Comparison of ENCODE assay signal across 25 mouse cellular contexts in the genomic region with DNA sequence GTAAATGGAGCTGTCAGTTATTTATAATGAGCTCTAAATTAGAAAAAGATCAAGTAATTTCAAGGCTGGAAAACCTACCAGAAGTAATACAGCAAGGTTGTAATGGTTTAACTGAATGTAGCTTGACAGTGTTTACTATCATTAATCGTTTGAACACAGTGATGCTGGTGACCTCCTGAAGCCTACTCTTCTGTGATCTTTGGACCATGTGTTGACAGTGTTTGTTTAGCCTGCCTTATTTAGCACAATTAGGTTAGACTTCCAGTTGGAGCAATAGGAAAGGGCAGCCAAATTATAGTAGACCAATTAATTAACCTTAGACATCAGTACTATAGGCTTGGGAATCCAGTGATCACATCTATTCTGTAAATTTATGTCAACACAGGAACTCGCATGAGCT.
A peak's percentile ranks its signal among the peaks of the same experiment; 100 is the strongest.
DNase-seq lines count a peak whose midpoint lies in the region; ATAC-seq and TF ChIP-seq lines count a peak whose summit lies in the region.
"Had no signal": no experiment of that assay in that cellular context is flagged by ENCODE, and none has a peak within 500 bp of the region (broad histone marks: within the 10 kb centered on the region; RNA-seq: fewer than 3 reads in every experiment).

No protein-coding gene starts in this region.

- no peaks in the 10 kb centered on the region for H3K36me3 ChIP-seq in forebrain, embryonic 14.5 days (ENCODE audit: control insufficient read depth, insufficient read depth, low read length)
- no peaks in the 10 kb centered on the region for H3K36me3 ChIP-seq in forebrain, embryonic 11.5 days (ENCODE audit: control insufficient read depth, insufficient read depth, low read length)
- H3K36me3 ChIP-seq in liver, adult 2 months (ENCODE audit: control insufficient read depth, insufficient read depth, low read length) = no peaks in the 10 kb centered on the region
- H3K36me3 ChIP-seq in liver, embryonic 11.5 days (ENCODE audit: control insufficient read depth, insufficient read depth, low read length) = no peaks in the 10 kb centered on the region
- peaks cover 9% of the 10 kb centered on the region; the same call in 1 of the 2 replicates for H3K36me3 ChIP-seq in liver, embryonic 13.5 days

- H3K79me2 ChIP-seq in liver, adult 2 months (ENCODE audit: control insufficient read depth, insufficient read depth, low read length) = peaks cover 3% of the 10 kb centered on the region; the same call in 1 of the 2 replicates

- 46% methylated on average over 2 of the region's 2 CpGs for WGBS in forebrain, embryonic 14.5 days
- WGBS in forebrain, embryonic 11.5 days = 69% methylated on average over 2 of the region's 2 CpGs
- 20% methylated on average over 2 of the region's 2 CpGs for WGBS in liver, adult 2 months
- 74% methylated on average over 2 of the region's 2 CpGs for WGBS in liver, embryonic 11.5 days
- WGBS in liver, embryonic 13.5 days (ENCODE audit: insufficient replicate concordance) = 79% methylated on average over 2 of the region's 2 CpGs

- H3K9me3 ChIP-seq in forebrain, embryonic 14.5 days (replicated peaks; ENCODE audit: control insufficient read depth, low read length) = no peaks in the 10 kb centered on the region
- no peaks in the 10 kb centered on the region for H3K9me3 ChIP-seq in forebrain, embryonic 11.5 days (ENCODE audit: control insufficient read depth, low read length)
- no peaks in the 10 kb centered on the region for H3K9me3 ChIP-seq in liver, embryonic 11.5 days (ENCODE audit: control insufficient read depth, low read length)
- H3K9me3 ChIP-seq in liver, embryonic 13.5 days (replicated peaks) = no peaks in the 10 kb centered on the region
- H3K9me3 ChIP-seq: embryonic facial prominence, embryonic 10.5 days; embryonic facial prominence, embryonic 13.5 days had no signal

- H3K4me1 ChIP-seq in forebrain, embryonic 14.5 days (ENCODE audit: control insufficient read depth, insufficient read depth, low read length) = 0 out of 2 replicates have a peak, but pooled peaks cover 3% of the 10 kb centered on the region
- no peaks in the 10 kb centered on the region for H3K4me1 ChIP-seq in forebrain, embryonic 11.5 days (replicated peaks; ENCODE audit: control insufficient read depth, insufficient read depth, low read length)
- peaks cover 16% of the 10 kb centered on the region for H3K4me1 ChIP-seq in liver, adult 2 months (ENCODE audit: control insufficient read depth, insufficient read depth, low read length)
- no peaks in the 10 kb centered on the region for H3K4me1 ChIP-seq in liver, embryonic 11.5 days (replicated peaks; ENCODE audit: control insufficient read depth, insufficient read depth, low read length)
- H3K4me1 ChIP-seq in liver, embryonic 13.5 days (replicated peaks) = peaks cover 9% of the 10 kb centered on the region; the same call in 1 of the 2 replicates
- H3K4me1 ChIP-seq: embryonic facial prominence, embryonic 10.5 days; embryonic facial prominence, embryonic 13.5 days had no signal

- no peak overlapping the region for H3K27ac ChIP-seq in forebrain, embryonic 14.5 days (ENCODE audit: low read depth, low read length)
- no peak overlapping the region for H3K27ac ChIP-seq in forebrain, embryonic 11.5 days (ENCODE audit: low read depth, low read length)
- H3K27ac ChIP-seq in gastrocnemius, adult 2 months = peak overlapping the region; percentile 3; the same call in 1 of the 2 replicates
- H3K27ac ChIP-seq in liver, adult 2 months (replicated peaks; ENCODE audit: insufficient read depth, low read depth, low read length) = peak overlapping the region; percentile 46
- no peak overlapping the region for H3K27ac ChIP-seq in liver, embryonic 11.5 days (ENCODE audit: low read depth, low read length)
- H3K27ac ChIP-seq in liver, embryonic 13.5 days = no peak overlapping the region
- H3K27ac ChIP-seq: embryonic facial prominence, embryonic 10.5 days; embryonic facial prominence, embryonic 13.5 days; hindbrain, embryonic 14.5 days; hindbrain, postnatal 0 days had no signal

- intact Hi-C loops in gastrocnemius, adult 2 months (cut with DNase I) = no loop called here
- intact Hi-C loops in gastrocnemius, postnatal 14 days (cut with DNase I; ENCODE audit: low total_unique reads) = loop anchor here (10.0 kb wide), 1 partner anchor 67 kb away; a partner anchor contains a TSS

- H3K4me2 ChIP-seq in forebrain, embryonic 14.5 days (ENCODE audit: low read length) = no peak overlapping the region
- no peak overlapping the region for H3K4me2 ChIP-seq in forebrain, embryonic 11.5 days (ENCODE audit: low read depth, low read length, severe bottlenecking)
- no peak overlapping the region for H3K4me2 ChIP-seq in liver, embryonic 11.5 days
- H3K4me2 ChIP-seq in liver, embryonic 13.5 days = no peak overlapping the region
- H3K4me2 ChIP-seq: embryonic facial prominence, embryonic 13.5 days; heart, embryonic 11.5 days; hindbrain, embryonic 14.5 days had no signal

- ATAC-seq in forebrain, embryonic 14.5 days = no peak
- ATAC-seq in forebrain, embryonic 11.5 days (replicated peaks; ENCODE audit: low FRiP score) = no peak
- no peak for ATAC-seq in liver, embryonic 11.5 days (replicated peaks; ENCODE audit: low FRiP score)
- 0 out of 2 replicates have a peak, but pooled peaks have one; percentile 39 for ATAC-seq in liver, embryonic 13.5 days (ENCODE audit: low read depth)
- ATAC-seq: activated CD4-positive, CD25-positive, alpha-beta regulatory T cell, adult 4 months; hindbrain, postnatal 0 days; inflammation-experienced regulatory T-cells, adult 6 months had no signal

- H3K4me3 ChIP-seq in forebrain, embryonic 14.5 days (ENCODE audit: low read depth, low read length) = no peak overlapping the region
- H3K4me3 ChIP-seq in forebrain, embryonic 11.5 days (ENCODE audit: low read depth, low read length) = no peak overlapping the region
- H3K4me3 ChIP-seq in gastrocnemius, adult 2 months = no peak overlapping the region
- H3K4me3 ChIP-seq in liver, adult 2 months (ENCODE audit: insufficient read depth, low read depth, low read length) = no peak overlapping the region
- no peak overlapping the region for H3K4me3 ChIP-seq in liver, embryonic 11.5 days (ENCODE audit: low read depth, low read length)
- H3K4me3 ChIP-seq in liver, embryonic 13.5 days (replicated peaks) = no peak overlapping the region
- H3K4me3 ChIP-seq: embryonic facial prominence, embryonic 10.5 days; embryonic facial prominence, embryonic 13.5 days; erythroblast, embryonic 14.5 days had no signal

- DNase-seq in forebrain, embryonic 14.5 days (ENCODE audit: low spot score) = peak; percentile 14
- DNase-seq in forebrain, embryonic 11.5 days (ENCODE audit: low spot score) = no peak
- DNase-seq in gastrocnemius, adult 2 months = no peak
- DNase-seq in gastrocnemius, postnatal 14 days = no peak
- peak; percentile 97 for DNase-seq in liver, adult 2 months (ENCODE audit: extremely low read depth, low read depth, low spot score)
- DNase-seq in liver, embryonic 11.5 days (ENCODE audit: low spot score) = no peak
- no peak for DNase-seq in liver, embryonic 13.5 days
- no peak for DNase-seq in right cerebral cortex, postnatal 4 days
- DNase-seq: adrenal gland, adult 8-10 months; adrenal gland, postnatal 25 days; cerebellum, adult 11-12 months; cerebellum, adult 8-10 months; cerebellum, postnatal 10 days; cerebellum, postnatal 36 days; embryo, embryonic 11 days; gastrocnemius, postnatal 10 days; heart, adult 11 months had no signal

- no peak overlapping the region for H3K9ac ChIP-seq in forebrain, embryonic 14.5 days (ENCODE audit: low read length)
- no peak overlapping the region for H3K9ac ChIP-seq in forebrain, embryonic 11.5 days (ENCODE audit: low read length)
- H3K9ac ChIP-seq in liver, adult 2 months (ENCODE audit: low read depth, low read length) = no peak overlapping the region
- H3K9ac ChIP-seq in liver, embryonic 11.5 days (ENCODE audit: low read depth, low read length) = no peak overlapping the region
- H3K9ac ChIP-seq in liver, embryonic 13.5 days = no peak overlapping the region
- H3K9ac ChIP-seq: embryonic facial prominence, embryonic 13.5 days; hindbrain, embryonic 14.5 days had no signal

- TF ChIP-seq CTCF in gastrocnemius, adult 2 months (IDR thresholded peaks at IDR 0.05) = no peak
- TF ChIP-seq CTCF in liver, adult 2 months (IDR thresholded peaks at IDR 0.05; ENCODE audit: low read depth, low read length) = no peak

- H3K27me3 ChIP-seq in forebrain, embryonic 14.5 days (replicated peaks; ENCODE audit: control insufficient read depth, insufficient read depth, low read length) = no peaks in the 10 kb centered on the region
- H3K27me3 ChIP-seq in forebrain, embryonic 11.5 days (ENCODE audit: control insufficient read depth, insufficient read depth, low read length) = no peaks in the 10 kb centered on the region
- H3K27me3 ChIP-seq in liver, adult 2 months (ENCODE audit: control insufficient read depth, insufficient read depth, low read length) = no peaks in the 10 kb centered on the region
- no peaks in the 10 kb centered on the region for H3K27me3 ChIP-seq in liver, embryonic 11.5 days (replicated peaks; ENCODE audit: control insufficient read depth, insufficient read depth, low read length)
- no peaks in the 10 kb centered on the region for H3K27me3 ChIP-seq in liver, embryonic 13.5 days
- H3K27me3 ChIP-seq: embryonic facial prominence, embryonic 13.5 days had no signal

- TF ChIP-seq POLR2A in liver, adult 2 months (IDR thresholded peaks at IDR 0.05; ENCODE audit: extremely low read depth, insufficient read depth, low read length) = no peak

Comparison
In these comparisons a context has a peak if more than half of its experiments do, and no peak if none do; other contexts are left out.
1. DNase-seq: peak in forebrain, embryonic 14.5 days (single experiment) and liver, adult 2 months (single experiment); none in forebrain, embryonic 11.5 days (single experiment), gastrocnemius, adult 2 months (single experiment), gastrocnemius, postnatal 14 days (single experiment), liver, embryonic 11.5 days (single experiment), liver, embryonic 13.5 days (single experiment) and right cerebral cortex, postnatal 4 days (single experiment).
2. H3K27ac ChIP-seq: peak in gastrocnemius, adult 2 months (single experiment) and liver, adult 2 months (single experiment); none in forebrain, embryonic 14.5 days (single experiment), forebrain, embryonic 11.5 days (single experiment), liver, embryonic 11.5 days (single experiment) and liver, embryonic 13.5 days (single experiment).